Mouse (Mus musculus): Measurements from ENCODE around the gene Gm11146.

DNA sequence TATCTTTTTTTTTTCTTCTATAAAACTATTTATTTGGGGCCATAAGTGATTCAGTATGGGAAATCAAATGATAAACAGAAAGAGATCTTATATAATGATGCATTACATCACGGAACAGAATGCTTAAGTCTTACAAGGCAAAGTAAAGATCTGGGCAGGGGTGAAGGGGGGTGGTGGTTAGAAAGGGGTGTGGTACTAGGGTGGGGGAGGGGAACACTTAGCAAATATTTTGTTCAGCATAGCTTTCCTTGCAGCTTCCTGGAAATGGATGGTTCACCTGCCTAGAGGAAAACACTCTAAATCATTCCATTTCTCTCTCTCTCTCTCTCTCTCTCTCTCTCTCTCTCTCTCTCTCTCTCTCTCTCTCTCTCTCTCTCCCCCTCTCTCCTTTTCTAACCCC lies 43.1 kb upstream of the Gm11146 start:
- no peak for TF ChIP-seq CTCF (IDR thresholded peaks at IDR 0.05; ENCODE audit: extremely low read depth, insufficient read depth, low read length)
- TF ChIP-seq POLR2A (IDR thresholded peaks at IDR 0.05; ENCODE audit: extremely low read depth, insufficient read depth, low read length) = no peak

Measured in cortical plate, adult 2 months (tissue).